Mouse (Mus musculus) embryonic facial prominence, embryonic 14.5 days (tissue): ENCODE results near the gene Stra6. TPM values are rescaled to one million over a fixed set of nuclear protein-coding genes. Genes with fewer than 3 reads are reported as not detected.
A peak's percentile ranks its signal among the peaks of the same experiment; 100 is the strongest.

ENCODE experiments used
- ATAC-seq: fragments of 200-750 bp; cut with Nextera tagmentation; 2 replicates; pipeline ENCODE4 v1.8.0; 2017; ENCODE audit warnings: low read depth, moderate number of reproducible peaks, moderate TSS enrichment
- DNase-seq: peaks from one replicate; pipeline ENCODE4 v3.0.0-alpha.2; 2015; ENCODE audit warnings: low spot score
- H3K27ac ChIP-seq: fragments of 300-500 bp; sonication (generic); replicated peaks from 2 replicates; pipeline ENCODE4 v1.5.1; 2014; ENCODE audit warnings: low read depth, mild to moderate bottlenecking, low read length, moderate library complexity
- H3K27me3 ChIP-seq: fragments of 300-500 bp; sonication (generic); replicated peaks from 2 replicates; pipeline ENCODE4 v1.6.1; 2014; ENCODE audit warnings: low read length; ENCODE audit not compliant: control insufficient read depth, insufficient read depth
- H3K36me3 ChIP-seq: fragments of 300-500 bp; sonication (generic); 2 replicates; pipeline ENCODE4 v1.6.1; 2014; ENCODE audit warnings: low read length, mixed read lengths; ENCODE audit not compliant: control insufficient read depth, insufficient read depth
- H3K4me1 ChIP-seq: fragments of 300-500 bp; sonication (generic); 2 replicates; pipeline ENCODE4 v1.6.1; 2014; ENCODE audit warnings: antibody characterized with exemption, low read length; ENCODE audit not compliant: control insufficient read depth, insufficient read depth
- H3K4me2 ChIP-seq: fragments of 300-500 bp; sonication (generic); 2 replicates; pipeline ENCODE4 v1.6.1; 2014; ENCODE audit warnings: low read depth, mild to moderate bottlenecking, low read length, moderate library complexity, mixed read lengths
- H3K4me3 ChIP-seq: fragments of 300-500 bp; sonication (generic); 2 replicates; pipeline ENCODE4 v1.5.1; 2014; ENCODE audit warnings: low read depth, mild to moderate bottlenecking, low read length
- H3K9ac ChIP-seq: fragments of 300-500 bp; sonication (generic); 2 replicates; pipeline ENCODE4 v1.6.1; 2014; ENCODE audit warnings: low read depth, mild to moderate bottlenecking, low read length, moderate library complexity, mixed read lengths
- H3K9me3 ChIP-seq: fragments of 300-500 bp; sonication (generic); 2 replicates; pipeline ENCODE4 v1.6.1; 2016; ENCODE audit warnings: low read length; ENCODE audit not compliant: control insufficient read depth
- WGBS: fragments of 180-500 bp; shearing (Covaris S2); extraction: QIAGEN DNeasy Blood & Tissue Kit; methylation state at CpG from one replicate; pipeline ENCODE4 v1.1.7; 2014; 5-methylcytosine and 5-hydroxymethylcytosine counted together
- polyA plus RNA-seq: library from polyadenylated mRNA; unstranded; fragments of >200 nt; fragmentation: Nextera tagmentation; extraction: Ambion mirVana; gene quantifications from 2 replicates; pipeline ENCODE4 v1.2.1, GENCODE M21; 2014

Stra6 gene
- polyA plus RNA-seq, 1 experiment from 2014 or later, result 10.5 TPM

- 38% methylated on average over 5 of the region's 5 CpGs for WGBS
- Histone ChIP-seq H3K4me1 (no peaks in the 10 kb centered on the region), H3K4me3 (no peak overlapping the region), H3K4me2 (no peak overlapping the region), H3K27ac (no peak overlapping the region), H3K27me3 (no peaks in the 10 kb centered on the region), H3K9ac (no peak overlapping the region), H3K9me3 (no peaks in the 10 kb centered on the region), H3K36me3 (no peaks in the 10 kb centered on the region)
- DNase-seq, result no peak
- no peak for ATAC-seq
Measured at GRCm38 (mm10) chr9:58107494-58107893, 43.9 kb downstream of the Stra6 start.

- Histone ChIP-seq H3K4me3 (no peak overlapping the region), H3K9me3 (no peaks in the 10 kb centered on the region), H3K9ac (no peak overlapping the region), H3K4me1 (peaks cover 20% of the 10 kb centered on the region), H3K27me3 (no peaks in the 10 kb centered on the region), H3K27ac (no peak overlapping the region), H3K4me2 (no peak overlapping the region), H3K36me3 (no peaks in the 10 kb centered on the region)
- DNase-seq (no peak), ATAC-seq (no peak)
- WGBS, result 81% methylated on average over 5 of the region's 5 CpGs
Measured at GRCm38 (mm10) chr9:58110787-58111186, 47.2 kb downstream of the Stra6 start.

- ATAC-seq (no peak), DNase-seq (no peak)
- peaks cover 23% of the 10 kb centered on the region for H3K4me1 ChIP-seq
- no peaks in the 10 kb centered on the region for H3K9me3 ChIP-seq
- H3K36me3 ChIP-seq, result no peaks in the 10 kb centered on the region
- H3K27ac ChIP-seq, result no peak overlapping the region
- no peak overlapping the region for H3K9ac ChIP-seq
- H3K4me2 ChIP-seq, result no peak overlapping the region
- H3K4me3 ChIP-seq, result no peak overlapping the region
- H3K27me3 ChIP-seq, result no peaks in the 10 kb centered on the region
- 60% methylated on average over 6 of the region's 6 CpGs for WGBS
Measured at GRCm38 (mm10) chr9:58111431-58111830, 47.8 kb downstream of the Stra6 start.

GRCm38 (mm10) chr9:58112321-58112751 is 48.7 kb downstream of the Stra6 start:
- H3K9ac ChIP-seq, result no peak overlapping the region
- WGBS, result 19% methylated on average over 6 of the region's 6 CpGs
- peaks cover 25% of the 10 kb centered on the region for H3K4me1 ChIP-seq
- H3K9me3 ChIP-seq, result no peaks in the 10 kb centered on the region
- H3K4me3 ChIP-seq, result no peak overlapping the region
- no peak overlapping the region for H3K4me2 ChIP-seq
- H3K36me3 ChIP-seq, result no peaks in the 10 kb centered on the region
- no peak overlapping the region for H3K27ac ChIP-seq
- DNase-seq (peak; percentile 72), ATAC-seq (peak; percentile 79)
- H3K27me3 ChIP-seq, result no peaks in the 10 kb centered on the region

- Histone ChIP-seq H3K4me3 (no peak overlapping the region), H3K9ac (no peak overlapping the region), H3K9me3 (no peaks in the 10 kb centered on the region), H3K4me1 (peaks cover 25% of the 10 kb centered on the region), H3K4me2 (peak overlapping the region; percentile 50), H3K27me3 (no peaks in the 10 kb centered on the region), H3K27ac (peak overlapping the region; percentile 50), H3K36me3 (no peaks in the 10 kb centered on the region)
- DNase-seq (peak; percentile 65), ATAC-seq (peak; percentile 17; the same call in 1 of the 2 replicates)
- WGBS, result 12% methylated on average over 6 of the region's 6 CpGs
Measured at GRCm38 (mm10) chr9:58112866-58113278, 49.3 kb downstream of the Stra6 start.

- DNase-seq (no peak), ATAC-seq (no peak)
Measured at GRCm38 (mm10) chr9:58113279-58113884, 49.8 kb downstream of the Stra6 start.

GRCm38 (mm10) chr9:58114019-58114418 is 50.4 kb downstream of the Stra6 start:
- no peaks in the 10 kb centered on the region for H3K9me3 ChIP-seq
- no peaks in the 10 kb centered on the region for H3K27me3 ChIP-seq
- H3K9ac ChIP-seq, result no peak overlapping the region
- ATAC-seq (no peak), DNase-seq (no peak)
- peaks cover 28% of the 10 kb centered on the region for H3K4me1 ChIP-seq
- H3K4me3 ChIP-seq, result no peak overlapping the region; the same call in 1 of the 2 replicates
- peak overlapping the region; percentile 50 for H3K4me2 ChIP-seq
- H3K36me3 ChIP-seq, result no peaks in the 10 kb centered on the region
- WGBS, result 5% methylated on average over 9 of the region's 9 CpGs
- no peak overlapping the region for H3K27ac ChIP-seq

More at GRCm38 (mm10) chr9:58113279-58113884, 49.8 kb downstream of the Stra6 start:
- WGBS, result 6% methylated on average over 22 of the region's 22 CpGs
- no peaks in the 10 kb centered on the region for H3K36me3 ChIP-seq
- H3K9ac ChIP-seq, result peak overlapping the region; percentile 32
- peak overlapping the region; percentile 7; the same call in 1 of the 2 replicates for H3K4me3 ChIP-seq
- H3K27me3 ChIP-seq, result no peaks in the 10 kb centered on the region
- no peaks in the 10 kb centered on the region for H3K9me3 ChIP-seq
- peak overlapping the region; percentile 50 for H3K27ac ChIP-seq
- peak overlapping the region; percentile 50 for H3K4me2 ChIP-seq
- H3K4me1 ChIP-seq, result peaks cover 25% of the 10 kb centered on the region

GRCm38 (mm10) chr9:58115297-58115925 is 51.8 kb downstream of the Stra6 start:
- Histone ChIP-seq H3K9me3 (no peaks in the 10 kb centered on the region), H3K27ac (no peak overlapping the region), H3K4me3 (no peak overlapping the region), H3K4me2 (no peak overlapping the region), H3K36me3 (no peaks in the 10 kb centered on the region), H3K4me1 (peaks cover 28% of the 10 kb centered on the region), H3K9ac (no peak overlapping the region), H3K27me3 (no peaks in the 10 kb centered on the region)
- no peak for ATAC-seq
- no peak for DNase-seq
- 26% methylated on average over 7 of the region's 7 CpGs for WGBS
